Mouse (Mus musculus) midbrain, embryonic 14.5 days (tissue): ENCODE data around the gene Dnase2a. TPM values are rescaled to one million over a fixed set of nuclear protein-coding genes. Genes with fewer than 3 reads are reported as not detected.
"Not testable (repeated sequence)": the region's sequence is repeated elsewhere in the genome, so short reads cannot be mapped to it uniquely, and the experiment has no call there.

Source experiments
- ATAC-seq: fragments of 200-750 bp; cut with Nextera tagmentation; 2 replicates; pipeline ENCODE4 v1.8.0; 2017; ENCODE audit warnings: moderate number of reproducible peaks, moderate library complexity; ENCODE audit not compliant: low FRiP score, low TSS enrichment
- DNase-seq: peaks from one replicate; pipeline ENCODE4 v3.0.0-alpha.2; 2015
- H3K27ac ChIP-seq: fragments of 300-500 bp; sonication (generic); replicated peaks from 2 replicates; pipeline ENCODE4 v1.5.1; 2014; ENCODE audit warnings: mild to moderate bottlenecking, low read depth, low read length, moderate library complexity
- H3K27me3 ChIP-seq: fragments of 300-500 bp; sonication (generic); 2 replicates; pipeline ENCODE4 v1.6.1; 2014; ENCODE audit warnings: low read length, control low read depth, mixed read lengths; ENCODE audit not compliant: control insufficient read depth, insufficient read depth
- H3K36me3 ChIP-seq: fragments of 300-500 bp; sonication (generic); 2 replicates; pipeline ENCODE4 v1.6.1; 2014; ENCODE audit warnings: low read length, control low read depth; ENCODE audit not compliant: control insufficient read depth, insufficient read depth
- H3K4me1 ChIP-seq: fragments of 300-500 bp; sonication (generic); 2 replicates; pipeline ENCODE4 v1.6.1; 2014; ENCODE audit warnings: mild to moderate bottlenecking, antibody characterized with exemption, low read length, control low read depth; ENCODE audit not compliant: control insufficient read depth, insufficient read depth
- H3K4me2 ChIP-seq: fragments of 300-500 bp; sonication (generic); 2 replicates; pipeline ENCODE4 v1.6.1; 2014; ENCODE audit warnings: mild to moderate bottlenecking, low read length, moderate library complexity
- H3K4me3 ChIP-seq: fragments of 300-500 bp; sonication (generic); replicated peaks from 2 replicates; pipeline ENCODE4 v1.5.1; 2014; ENCODE audit warnings: low read depth, low read length
- H3K9ac ChIP-seq: fragments of 300-500 bp; sonication (generic); replicated peaks from 2 replicates; pipeline ENCODE4 v1.6.1; 2014; ENCODE audit warnings: mild to moderate bottlenecking, low read length, moderate library complexity
- H3K9me3 ChIP-seq: fragments of 300-500 bp; sonication (generic); 2 replicates; pipeline ENCODE4 v1.6.1; 2016; ENCODE audit warnings: low read length, control low read depth, mixed read lengths; ENCODE audit not compliant: control insufficient read depth
- WGBS: fragments of 180-500 bp; shearing (Covaris S2); extraction: QIAGEN DNeasy Blood & Tissue Kit; methylation state at CpG from one replicate; pipeline ENCODE4 v1.1.7; 2014; 5-methylcytosine and 5-hydroxymethylcytosine counted together
- polyA plus RNA-seq: library from polyadenylated mRNA; unstranded; fragments of >200 nt; fragmentation: Nextera tagmentation; extraction: Ambion mirVana; gene quantifications from 2 replicates; pipeline ENCODE4 v1.2.1, GENCODE M21; 2014

Gene Dnase2a
- polyA plus RNA-seq, 1 experiment from 2014 or later: 4.0 TPM

DNA sequence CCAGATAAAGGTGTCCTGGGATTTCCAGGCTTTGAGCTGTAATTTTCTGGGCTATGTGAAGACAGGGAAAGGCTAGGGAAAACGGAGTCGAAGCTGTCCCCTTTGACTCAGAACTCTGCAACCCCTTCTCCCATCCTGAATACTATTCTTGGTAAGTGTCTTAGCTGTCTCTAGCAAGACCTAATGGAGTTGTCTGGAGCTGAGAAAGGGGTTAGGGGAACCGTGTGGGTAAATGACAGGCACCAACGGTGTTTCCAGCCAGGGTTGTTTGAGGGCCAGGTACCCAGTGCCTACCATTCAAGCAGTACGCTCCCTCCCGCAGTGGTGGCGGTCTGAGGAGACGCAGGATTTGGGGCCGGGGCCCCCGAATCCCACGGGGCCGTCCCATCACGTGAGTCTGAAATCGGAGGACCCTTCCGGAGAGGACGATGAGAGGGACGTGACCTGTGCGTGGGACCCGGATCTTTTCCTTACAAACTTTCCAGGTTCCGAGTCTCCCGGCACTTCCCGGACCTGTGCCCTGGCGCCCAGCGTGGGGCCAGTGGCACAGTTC lies 5.9 kb upstream of the Dnase2a start:
- Histone ChIP-seq H3K4me1 (peaks cover 11% of the 10 kb centered on the region; the same call in 1 of the 2 replicates), H3K4me3 (peak overlapping the region; percentile 42), H3K27ac (no peak overlapping the region), H3K36me3 (no peaks in the 10 kb centered on the region), H3K4me2 (peak overlapping the region; percentile 90), H3K9ac (peak overlapping the region; percentile 50), H3K27me3 (peaks cover 14% of the 10 kb centered on the region; the same call in 1 of the 2 replicates), H3K9me3 (no peaks in the 10 kb centered on the region)
- 4% methylated on average over 24 of the region's 24 CpGs for whole genome bisulfite sequencing
- DNase-seq: no peak
- ATAC-seq: no peak; the same call in 1 of the 2 replicates

DNA sequence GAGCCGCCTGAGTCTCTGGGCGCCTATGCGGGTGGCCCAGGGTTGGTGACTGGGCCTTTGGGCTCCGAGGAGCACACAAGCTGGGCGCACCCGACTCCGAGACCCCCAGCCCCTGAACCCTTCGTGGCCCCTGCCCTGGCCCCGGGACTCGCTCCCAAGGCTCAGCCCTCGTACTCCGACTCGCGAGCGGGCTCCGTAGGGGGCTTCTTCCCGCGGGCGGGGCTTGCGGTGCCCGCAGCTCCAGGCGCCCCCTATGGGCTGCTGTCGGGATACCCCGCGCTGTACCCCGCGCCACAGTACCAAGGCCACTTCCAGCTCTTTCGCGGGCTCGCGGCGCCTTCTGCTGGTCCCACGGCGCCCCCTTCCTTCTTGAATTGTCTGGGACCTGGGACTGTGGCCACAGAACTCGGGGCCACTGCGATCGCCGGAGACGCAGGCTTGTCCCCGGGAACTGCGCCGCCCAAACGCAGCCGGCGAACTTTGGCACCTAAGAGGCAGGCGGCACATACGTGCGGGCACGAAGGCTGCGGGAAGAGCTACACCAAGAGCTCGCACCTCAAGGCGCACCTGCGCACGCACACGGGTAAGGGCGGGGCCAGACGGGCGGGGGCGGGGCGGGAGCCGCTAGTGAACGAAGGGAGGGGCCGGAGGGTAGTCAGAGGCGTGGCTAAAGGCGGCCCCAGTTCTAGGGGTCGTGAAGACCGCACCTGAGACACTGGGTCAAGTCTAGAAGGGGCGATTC lies 5.3 kb upstream of the Dnase2a start:
- Histone ChIP-seq H3K9me3 (no peaks in the 10 kb centered on the region), H3K9ac (peak overlapping the region; percentile 50), H3K36me3 (no peaks in the 10 kb centered on the region), H3K27me3 (peaks cover 14% of the 10 kb centered on the region; the same call in 1 of the 2 replicates), H3K4me1 (peaks cover 11% of the 10 kb centered on the region; the same call in 1 of the 2 replicates), H3K27ac (no peak overlapping the region), H3K4me2 (peak overlapping the region; percentile 90), H3K4me3 (peak overlapping the region; percentile 42)
- 1% methylated on average over 68 of the region's 68 CpGs for WGBS
- DNase-seq: peak; percentile 90
- ATAC-seq: peak; percentile 83

DNA sequence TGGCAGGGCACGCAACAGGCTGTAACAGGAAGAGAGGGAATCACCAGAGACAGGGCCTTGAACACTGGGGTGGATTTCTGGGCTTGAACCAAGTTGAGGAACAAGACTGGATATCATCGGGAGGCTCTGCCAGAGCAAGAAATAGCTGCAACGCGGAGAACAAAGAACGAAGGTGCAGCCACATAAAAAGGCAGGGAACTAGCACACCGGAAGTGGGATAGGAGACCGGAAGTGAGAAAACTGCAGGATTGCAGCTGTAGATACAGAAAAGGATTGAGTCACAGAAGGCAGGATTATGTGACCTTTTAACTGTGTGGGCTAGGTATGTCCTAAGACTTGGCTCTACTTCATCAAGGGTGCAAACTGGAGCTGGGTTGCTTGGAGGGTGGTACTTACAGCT lies 4.0 kb upstream of the Dnase2a start:
- Histone ChIP-seq H3K36me3 (no peaks in the 10 kb centered on the region), H3K4me1 (peaks cover 17% of the 10 kb centered on the region; the same call in 1 of the 2 replicates), H3K4me2 (no peak overlapping the region), H3K4me3 (no peak overlapping the region), H3K27ac (no peak overlapping the region), H3K27me3 (peaks cover 12% of the 10 kb centered on the region; the same call in 1 of the 2 replicates), H3K9ac (no peak overlapping the region), H3K9me3 (no peaks in the 10 kb centered on the region)
- no peak for DNase-seq
- ATAC-seq: no peak
- 94% methylated on average over 7 of the region's 7 CpGs for WGBS

DNA sequence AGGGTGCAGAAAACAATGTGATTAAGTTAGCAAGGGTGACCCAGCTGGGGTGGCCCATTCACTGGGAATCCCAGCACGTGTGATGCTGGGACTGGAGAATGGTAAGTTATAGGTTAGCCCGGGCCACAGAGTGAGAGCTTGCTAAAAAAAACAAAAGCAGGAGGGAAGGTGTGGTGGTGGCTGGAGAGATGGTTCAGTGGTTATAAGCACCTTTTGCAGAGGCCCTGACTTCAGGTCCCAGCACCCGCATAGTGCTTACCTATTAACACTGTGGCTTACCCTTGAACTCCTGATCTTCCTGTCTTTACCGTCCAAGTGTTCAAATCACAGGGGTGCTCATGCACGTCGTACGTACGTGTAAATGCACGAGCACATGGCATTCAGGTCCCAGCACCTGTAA lies 1.3 kb upstream of the Dnase2a start:
- no peak for DNase-seq
- no peak overlapping the region for H3K27ac ChIP-seq
- H3K9ac ChIP-seq: no peak overlapping the region
- peaks cover 10% of the 10 kb centered on the region; the same call in 1 of the 2 replicates for H3K27me3 ChIP-seq
- peaks cover 17% of the 10 kb centered on the region; the same call in 1 of the 2 replicates for H3K4me1 ChIP-seq
- no peak overlapping the region for H3K4me3 ChIP-seq
- H3K36me3 ChIP-seq: peaks cover 25% of the 10 kb centered on the region
- no peak overlapping the region for H3K4me2 ChIP-seq
- H3K9me3 ChIP-seq: no peaks in the 10 kb centered on the region
- 90% methylated on average over 9 of the region's 9 CpGs for WGBS
- ATAC-seq: no peak

DNA sequence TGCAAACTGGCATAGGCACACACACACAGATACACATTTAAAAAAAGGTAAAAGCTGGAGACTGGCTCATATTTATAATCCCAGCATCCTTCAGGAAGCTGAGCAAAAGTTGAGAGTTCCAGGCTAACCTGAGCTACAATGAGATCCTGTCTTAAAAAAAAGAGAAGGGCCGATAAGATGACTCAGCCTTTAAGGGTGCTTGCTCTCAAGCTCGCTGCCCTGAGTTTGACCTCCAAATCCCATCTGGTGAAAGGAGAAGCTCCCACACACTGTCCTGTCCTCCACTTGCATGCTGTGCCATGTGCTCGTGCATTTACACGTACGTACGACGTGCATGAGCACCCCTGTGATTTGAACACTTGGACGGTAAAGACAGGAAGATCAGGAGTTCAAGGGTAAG lies 867 bp upstream of the Dnase2a start:
- no peak overlapping the region for H3K27ac ChIP-seq
- no peak overlapping the region for H3K4me3 ChIP-seq
- no peak for DNase-seq
- peaks cover 29% of the 10 kb centered on the region for H3K36me3 ChIP-seq
- 81% methylated on average over 8 of the region's 8 CpGs for WGBS
- peaks cover 16% of the 10 kb centered on the region; the same call in 1 of the 2 replicates for H3K4me1 ChIP-seq
- peaks cover 9% of the 10 kb centered on the region; the same call in 1 of the 2 replicates for H3K27me3 ChIP-seq
- H3K9me3 ChIP-seq: no peaks in the 10 kb centered on the region
- H3K9ac ChIP-seq: no peak overlapping the region
- H3K4me2 ChIP-seq: no peak overlapping the region
- no peak for ATAC-seq

DNA sequence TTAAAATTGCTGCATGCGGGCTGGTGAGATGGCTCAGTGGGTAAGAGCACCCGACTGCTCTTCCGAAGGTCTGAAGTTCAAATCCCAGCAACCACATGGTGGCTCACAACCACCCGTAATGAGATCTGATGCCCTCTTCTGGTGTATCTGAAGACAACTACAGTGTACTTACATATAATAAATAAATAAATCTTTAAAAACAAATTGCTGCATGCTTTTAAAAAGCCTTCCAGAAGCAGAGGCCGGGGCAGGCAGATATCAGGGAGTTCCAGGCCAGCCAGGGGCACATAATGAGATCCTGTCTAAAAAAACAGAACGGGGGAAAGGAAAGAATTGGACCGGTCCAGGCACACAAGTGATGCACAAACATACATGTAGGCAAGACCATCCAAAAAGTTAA lies 381 bp upstream of the Dnase2a start:
- not testable (repeated sequence) for ATAC-seq, H3K9ac ChIP-seq, H3K9me3 ChIP-seq, H3K27me3 ChIP-seq, H3K27ac ChIP-seq, DNase-seq
- Histone ChIP-seq H3K36me3 (peaks cover 34% of the 10 kb centered on the region), H3K4me1 (0 out of 2 replicates have a peak, but pooled peaks cover 11% of the 10 kb centered on the region), H3K4me3 (peak overlapping the region; percentile 34), H3K4me2 (peak overlapping the region; percentile 55)
- 34% methylated on average over 6 of the region's 7 CpGs for WGBS

DNA sequence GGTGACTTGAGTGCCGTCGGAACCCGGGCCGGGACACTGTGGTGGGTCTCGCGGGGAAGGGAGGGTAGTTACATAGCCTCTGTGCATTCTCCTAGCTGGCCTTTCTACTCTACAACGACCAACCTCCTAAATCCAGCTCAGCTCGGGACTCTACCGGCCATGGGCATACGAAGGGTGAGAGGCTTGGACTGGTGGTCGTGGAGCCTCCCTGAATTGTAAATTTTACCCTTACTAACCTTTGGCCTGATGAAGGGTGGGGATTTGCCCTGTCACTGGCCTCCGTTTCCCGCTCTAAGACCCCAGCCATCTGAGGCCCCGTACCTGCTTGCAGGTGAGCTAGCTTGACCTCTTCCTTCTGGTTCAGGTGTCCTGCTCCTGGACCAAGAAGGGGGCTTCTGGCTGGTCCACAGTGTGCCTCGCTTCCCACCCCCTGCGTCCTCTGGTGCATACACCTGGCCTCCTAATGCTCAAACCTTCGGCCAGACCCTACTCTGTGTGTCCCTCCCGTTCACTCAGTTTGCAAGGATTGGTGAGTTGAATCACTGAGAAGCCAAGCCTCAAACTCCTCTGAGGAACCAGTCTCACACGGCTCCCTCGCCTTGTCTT lies 905 bp downstream of the Dnase2a start:
- H3K36me3 ChIP-seq: peaks cover 42% of the 10 kb centered on the region
- no peak overlapping the region for H3K27ac ChIP-seq
- H3K27me3 ChIP-seq: peaks cover 19% of the 10 kb centered on the region; the same call in 1 of the 2 replicates
- H3K9me3 ChIP-seq: no peaks in the 10 kb centered on the region
- H3K4me3 ChIP-seq: peak overlapping the region; percentile 34
- no peak for DNase-seq
- H3K9ac ChIP-seq: peak overlapping the region; percentile 39
- 0 out of 2 replicates have a peak, but pooled peaks cover 6% of the 10 kb centered on the region for H3K4me1 ChIP-seq
- peak overlapping the region; percentile 55 for H3K4me2 ChIP-seq
- 51% methylated on average over 20 of the region's 20 CpGs for WGBS
- no peak for ATAC-seq

DNA sequence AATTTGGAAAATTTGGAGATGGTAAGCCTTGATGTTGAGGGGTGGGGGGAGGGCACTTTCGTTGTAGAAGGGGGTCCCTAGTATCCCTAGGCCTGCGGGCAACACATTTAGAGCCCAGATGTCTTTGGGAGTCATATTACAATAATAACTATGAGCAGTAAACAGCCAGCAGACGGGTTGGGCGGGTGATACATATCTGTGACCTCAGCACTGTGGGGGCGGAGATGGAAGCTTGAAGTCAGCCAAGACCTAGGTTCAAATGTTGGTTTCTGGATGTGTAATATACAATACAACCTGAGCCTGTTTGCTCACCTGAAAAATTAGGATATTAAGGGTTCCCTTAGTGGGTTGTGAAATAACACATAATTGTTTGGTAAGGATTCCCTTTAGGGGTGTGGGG lies 1.6 kb downstream of the Dnase2a start:
- 88% methylated on average over 5 of the region's 5 CpGs for WGBS
- ATAC-seq (no peak), DNase-seq (no peak)
- Histone ChIP-seq H3K9me3 (no peaks in the 10 kb centered on the region), H3K4me3 (no peak overlapping the region), H3K36me3 (peaks cover 49% of the 10 kb centered on the region), H3K4me2 (no peak overlapping the region), H3K4me1 (0 out of 2 replicates have a peak, but pooled peaks cover 6% of the 10 kb centered on the region), H3K9ac (no peak overlapping the region), H3K27me3 (peaks cover 26% of the 10 kb centered on the region), H3K27ac (no peak overlapping the region)
